11 mouse cellular contexts compared by ENCODE assay signal in the genomic region with DNA sequence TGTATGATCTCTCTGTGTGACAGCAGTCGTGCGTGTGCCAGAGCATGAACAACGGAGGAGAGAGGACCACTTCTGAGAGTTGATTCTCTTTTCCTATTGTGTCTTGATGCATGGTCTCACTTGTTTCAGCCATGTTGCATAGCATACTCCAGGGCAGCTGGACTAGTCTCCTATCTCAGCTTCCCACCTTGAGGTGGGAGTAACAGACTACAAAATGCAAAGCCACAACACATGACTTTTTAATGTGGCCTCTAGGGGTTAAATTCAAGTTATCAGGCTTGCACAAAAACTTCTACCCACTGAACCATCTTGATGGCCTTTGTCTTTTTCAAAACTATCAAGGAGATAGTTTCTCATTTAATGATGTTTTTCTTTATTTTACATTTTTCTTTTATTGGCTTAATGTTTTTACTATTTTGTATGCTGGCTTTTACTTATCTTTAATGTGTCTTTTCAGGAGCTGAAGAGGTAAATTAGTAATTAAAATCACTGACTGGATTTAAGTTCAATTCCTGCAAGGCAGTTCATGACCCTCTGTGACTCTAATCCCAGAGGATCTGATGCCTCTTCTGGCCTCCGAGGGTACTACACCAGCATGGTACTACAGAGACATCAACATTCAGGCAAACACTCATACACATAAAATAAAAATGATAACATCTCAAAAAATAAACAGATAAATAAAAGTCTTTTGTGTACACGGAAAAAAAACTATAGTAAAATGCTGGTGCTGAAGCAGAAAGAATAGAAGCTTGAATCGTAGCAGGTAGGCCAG. TPM values are rescaled to one million over a fixed set of nuclear protein-coding genes. Genes with fewer than 3 reads are reported as not detected.
DNase-seq lines count a peak whose midpoint lies in the region; ATAC-seq lines count a peak whose summit lies in the region.
"Had no signal": no experiment of that assay in that cellular context is flagged by ENCODE, and none has a peak within 500 bp of the region (broad histone marks: within the 10 kb centered on the region; RNA-seq: fewer than 3 reads in every experiment).

No protein-coding gene starts in this region.

- no peaks in the 10 kb centered on the region for H3K36me3 ChIP-seq in limb, embryonic 11.5 days (ENCODE audit: control insufficient read depth, insufficient read depth, low read length)
- H3K36me3 ChIP-seq in limb, embryonic 10.5 days, result no peaks in the 10 kb centered on the region
- H3K36me3 ChIP-seq: hindbrain, embryonic 13.5 days; midbrain, embryonic 12.5 days had no signal

- H3K9me3 ChIP-seq in limb, embryonic 11.5 days (ENCODE audit: control insufficient read depth, low read length), result no peaks in the 10 kb centered on the region
- no peaks in the 10 kb centered on the region for H3K9me3 ChIP-seq in limb, embryonic 10.5 days (replicated peaks)
- H3K9me3 ChIP-seq: hindbrain, embryonic 13.5 days; midbrain, embryonic 12.5 days had no signal

- H3K9ac ChIP-seq in limb, embryonic 11.5 days (ENCODE audit: low read length), result no peak overlapping the region
- H3K9ac ChIP-seq: hindbrain, embryonic 13.5 days; midbrain, embryonic 12.5 days had no signal

- H3K4me2 ChIP-seq in limb, embryonic 11.5 days (ENCODE audit: low read depth, severe bottlenecking), result no peak overlapping the region
- H3K4me2 ChIP-seq: hindbrain, embryonic 13.5 days; midbrain, embryonic 12.5 days had no signal

- H3K4me1 ChIP-seq in limb, embryonic 11.5 days (ENCODE audit: control insufficient read depth, insufficient read depth, low read length), result no peaks in the 10 kb centered on the region
- H3K4me1 ChIP-seq in limb, embryonic 10.5 days, result peaks cover 6% of the 10 kb centered on the region; the same call in 1 of the 2 replicates
- H3K4me1 ChIP-seq: hindbrain, embryonic 13.5 days; midbrain, embryonic 12.5 days had no signal

- WGBS in limb, embryonic 11.5 days, result 81% methylated on average over 6 of the region's 6 CpGs
- WGBS in limb, embryonic 10.5 days, result 82% methylated on average over 6 of the region's 6 CpGs

- H3K27me3 ChIP-seq in limb, embryonic 11.5 days (ENCODE audit: control insufficient read depth, insufficient read depth, low read length), result no peaks in the 10 kb centered on the region
- no peaks in the 10 kb centered on the region for H3K27me3 ChIP-seq in limb, embryonic 10.5 days (ENCODE audit: low read depth, poor library complexity, severe bottlenecking)
- H3K27me3 ChIP-seq: hindbrain, embryonic 13.5 days; midbrain, embryonic 12.5 days had no signal

- no peak overlapping the region for H3K4me3 ChIP-seq in limb, embryonic 11.5 days (ENCODE audit: low read depth, low read length)
- no peak overlapping the region for H3K4me3 ChIP-seq in limb, embryonic 10.5 days
- H3K4me3 ChIP-seq: hindbrain, embryonic 13.5 days; midbrain, embryonic 12.5 days had no signal

- no peak overlapping the region for H3K27ac ChIP-seq in limb, embryonic 11.5 days (replicated peaks; ENCODE audit: low read depth, low read length)
- no peak overlapping the region for H3K27ac ChIP-seq in limb, embryonic 10.5 days
- H3K27ac ChIP-seq: hindbrain, embryonic 13.5 days; midbrain, embryonic 12.5 days had no signal

- no peak for ATAC-seq in limb, embryonic 11.5 days (ENCODE audit: insufficient number of reproducible peaks, low FRiP score, low TSS enrichment, low read depth)
- no peak for ATAC-seq in activated CD4-positive, CD25-positive, alpha-beta regulatory T cell, adult 4 months

- peak; percentile 36 for DNase-seq in embryo, embryonic 10.5 days (ENCODE audit: low spot score)
- DNase-seq in embryo, embryonic 9.5 days (ENCODE audit: extremely low spot score), result no peak
- peak; percentile 29 for DNase-seq in limb, embryonic 11.5 days (ENCODE audit: low spot score)
- DNase-seq in limb, embryonic 10.5 days (ENCODE audit: low spot score), result no peak
- peak; percentile 66 for DNase-seq in ZHBTc4 (ENCODE audit: low read depth, low spot score)
- peak; percentile 33 for DNase-seq in lung, postnatal 14 days
- DNase-seq in yolk sac, embryonic 10.5 days (ENCODE audit: low spot score), result no peak
- DNase-seq: gastrocnemius, postnatal 14 days had no signal

RNA-seq across cellular contexts. Expression of a gene that starts 6.5 kb away (rescaled TPM):
- 0.32 and 0.44 TPM in 2 replicates for polyA plus RNA-seq in limb, embryonic 11.5 days (2014; fragmentation: Nextera tagmentation; extraction: Ambion mirVana)
- 0.10 and 0.25 TPM in 2 replicates for polyA plus RNA-seq in limb, embryonic 10.5 days (2016; fragmentation: Nextera tagmentation; extraction: Ambion mirVana)
- polyA plus RNA-seq in activated CD4-positive, CD25-positive, alpha-beta regulatory T cell, adult 4 months (2017; shearing (Covaris generic)), result not detected

Comparison
In these comparisons a context has a peak if more than half of its experiments do, and no peak if none do; other contexts are left out.
1. DNase-seq: peak in embryo, embryonic 10.5 days (single experiment), limb, embryonic 11.5 days (single experiment), ZHBTc4 (single experiment) and lung, postnatal 14 days (single experiment); none in embryo, embryonic 9.5 days (single experiment), limb, embryonic 10.5 days (single experiment) and yolk sac, embryonic 10.5 days (single experiment).